Mouse (Mus musculus) v-Abl transformed pro-B cells (cell line): ENCODE results near the gene Alg6.

Source experiments
- in situ Hi-C, 2 experiments: fragments of 400-800 bp; cut with MboI; formaldehyde crosslinking; loops; one replicate each; pipeline ENCODE4 v1.15.1; 2025; ENCODE audit not compliant: unreplicated experiment in 2 of 2

Alg6 gene

GRCm38 (mm10) chr4:99714904-99715782 is at the start of gene Alg6:
TSS of gene Alg6 (plus strand) at chr4:99715664.
- in situ Hi-C loops = loop anchor here (25.0 kb wide), 3 partner anchors 803 to 1647 kb away; partner anchors contain the start of gene Usp1 (in 1 of the 2)

GRCm38 (mm10) chr4:99670203-99670851 is 45.1 kb upstream of the Alg6 start:
- in situ Hi-C loops = no loop called here

- in situ Hi-C loops = no loop called here
These were observed 40.3 kb upstream of the Alg6 start for GRCm38 (mm10) chr4:99675191-99675590.

GRCm38 (mm10) chr4:99683941-99684340 is 31.5 kb upstream of the Alg6 start:
- in situ Hi-C loops = no loop called here

GRCm38 (mm10) chr4:99686308-99686707 is 29.2 kb upstream of the Alg6 start:
- in situ Hi-C loops = no loop called here

GRCm38 (mm10) chr4:99712583-99713183 is 2.8 kb upstream of the Alg6 start:
- in situ Hi-C loops = loop anchor here (25.0 kb wide), 3 partner anchors 800 to 1650 kb away; partner anchors contain the start of gene Usp1 (in 1 of the 2)

GRCm38 (mm10) chr4:99713971-99714370 is 1.5 kb upstream of the Alg6 start:
- in situ Hi-C loops = loop anchor here (25.0 kb wide), 3 partner anchors 802 to 1648 kb away; partner anchors contain the start of gene Usp1 (in 1 of the 2)

GRCm38 (mm10) chr4:99715783-99716416 is 436 bp downstream of the Alg6 start:
- in situ Hi-C loops = loop anchor here (25.0 kb wide), 3 partner anchors 804 to 1646 kb away; partner anchors contain the start of gene Usp1 (in 1 of the 2)

- in situ Hi-C loops = loop anchor here (25.0 kb wide), 3 partner anchors 806 to 1644 kb away; partner anchors contain the start of gene Usp1 (in 1 of the 2)
These were observed 2.4 kb downstream of the Alg6 start for GRCm38 (mm10) chr4:99717905-99718304.

- in situ Hi-C loops = loop anchor here (25.0 kb wide), 3 partner anchors 812 to 1638 kb away; partner anchors contain the start of gene Usp1 (in 1 of the 2)
These were observed 8.9 kb downstream of the Alg6 start for GRCm38 (mm10) chr4:99724331-99724730.

- in situ Hi-C loops = no loop called here
These were observed 10.5 kb downstream of the Alg6 start for GRCm38 (mm10) chr4:99725914-99726451.

- in situ Hi-C loops = no loop called here
These were observed 24.4 kb downstream of the Alg6 start for GRCm38 (mm10) chr4:99739836-99740235.

- in situ Hi-C loops = no loop called here
These were observed 37.0 kb downstream of the Alg6 start for GRCm38 (mm10) chr4:99752426-99752825.

GRCm38 (mm10) chr4:99766303-99766702 is 50.8 kb downstream of the Alg6 start:
- in situ Hi-C loops = no loop called here

- in situ Hi-C loops = no loop called here
These were observed 51.3 kb downstream of the Alg6 start for GRCm38 (mm10) chr4:99766753-99767152.

- in situ Hi-C loops = no loop called here
These were observed 55.1 kb downstream of the Alg6 start for GRCm38 (mm10) chr4:99770555-99770954.

GRCm38 (mm10) chr4:99773041-99773440 is 57.6 kb downstream of the Alg6 start:
- in situ Hi-C loops = no loop called here

- in situ Hi-C loops = no loop called here
These were observed 76.9 kb downstream of the Alg6 start for GRCm38 (mm10) chr4:99792365-99792764.
